Mouse (Mus musculus) CH12.LX (cell line): Measurements from ENCODE around the gene Medag. TPM values are rescaled to one million over a fixed set of nuclear protein-coding genes. Genes with fewer than 3 reads are reported as not detected.

ENCODE experiments used
- DNase-seq: peaks from one replicate; pipeline ENCODE4 v3.0.0-alpha.2; 2013; ENCODE audit errors: extremely low read depth
- H3K27ac ChIP-seq: 2 replicates; pipeline ENCODE4 v1.5.1; 2012; ENCODE audit warnings: low read depth, mild to moderate bottlenecking, control low read depth, moderate library complexity; ENCODE audit not compliant: insufficient read depth
- H3K27me3 ChIP-seq: replicated peaks from 2 replicates; pipeline ENCODE3; 2012; ENCODE audit warnings: inconsistent platforms
- H3K36me3 ChIP-seq, 2 experiments: replicated peaks in 1 of 2; 2 replicates each; pipeline versions ENCODE3 to v1.6.1; 2012; ENCODE audit warnings: inconsistent platforms in 1 of 2, low read length in 1 of 2, mild to moderate bottlenecking in 1 of 2, mixed read lengths in 1 of 2, moderate library complexity in 1 of 2; ENCODE audit not compliant: control insufficient read depth in 1 of 2, insufficient read depth in 1 of 2
- H3K4me1 ChIP-seq, 2 experiments: 2 replicates each; pipeline ENCODE4 v1.6.1; 2012; ENCODE audit warnings: inconsistent platforms in 1 of 2, moderate library complexity in 1 of 2; ENCODE audit not compliant: insufficient read depth in 2 of 2, control insufficient read depth in 1 of 2
- H3K4me2 ChIP-seq: 2 replicates; pipeline ENCODE4 v1.6.1; 2012; ENCODE audit warnings: low read depth, mild to moderate bottlenecking, control low read depth; ENCODE audit not compliant: poor library complexity, insufficient read depth, severe bottlenecking
- H3K4me3 ChIP-seq, 3 experiments: fragments of 150-350 bp in 1 of 3; sonication (generic) in 1 of 3; replicated peaks in 1 of 3; 2 replicates each; pipeline versions ENCODE3 to v1.5.1; 2011 to 2012; ENCODE audit warnings: low read depth in 2 of 3, low read length in 2 of 3, mild to moderate bottlenecking in 2 of 3, moderate library complexity in 2 of 3, control low read depth in 1 of 3, improper control_type of control experiment in 1 of 3, inconsistent platforms in 1 of 3, mixed read lengths in 1 of 3; ENCODE audit not compliant: poor library complexity in 1 of 3
- H3K79me2 ChIP-seq: replicated peaks from 2 replicates; pipeline ENCODE4 v1.6.1; 2012; ENCODE audit warnings: mild to moderate bottlenecking, moderate library complexity; ENCODE audit not compliant: control insufficient read depth, poor library complexity, insufficient read depth, severe bottlenecking; ENCODE audit errors: extremely low read depth
- H3K9ac ChIP-seq: 2 replicates; pipeline ENCODE4 v1.6.1; 2012; ENCODE audit warnings: low read depth, mild to moderate bottlenecking, control low read depth, moderate library complexity; ENCODE audit not compliant: insufficient read depth
- H3K9me3 ChIP-seq: replicated peaks from 2 replicates; pipeline ENCODE3; 2012; ENCODE audit warnings: low read length, inconsistent platforms, mixed read lengths
- BHLHE40 ChIP-seq: IDR thresholded peaks from 2 replicates; pipeline ENCODE4 v1.6.1; 2011; ENCODE audit warnings: mild to moderate bottlenecking, low read depth, low read length, improper control_type of control experiment
- CHD1 ChIP-seq: IDR thresholded peaks from 2 replicates; pipeline ENCODE4 v1.6.1; 2012; ENCODE audit warnings: low read depth, low read length, improper control_type of control experiment, inconsistent platforms
- CTCF ChIP-seq, 2 experiments: IDR thresholded peaks in 1 of 2; conservative IDR thresholded peaks in 1 of 2; 2 replicates each; pipeline ENCODE4 v1.5.1; 2011 to 2012; ENCODE audit warnings: low read depth in 2 of 2, low read length in 2 of 2, improper control_type of control experiment in 1 of 2, inconsistent platforms in 1 of 2, mild to moderate bottlenecking in 1 of 2, moderate library complexity in 1 of 2
- ELF1 ChIP-seq: IDR thresholded peaks from 2 replicates; pipeline ENCODE4 v1.6.1; 2014; ENCODE audit warnings: low read depth, mild to moderate bottlenecking, inconsistent platforms, low read length, improper control_type of control experiment
- ETS1 ChIP-seq: conservative IDR thresholded peaks from 2 replicates; pipeline ENCODE4 v1.6.1; 2012; ENCODE audit warnings: low read depth, mild to moderate bottlenecking, inconsistent platforms, low read length, improper control_type of control experiment, moderate library complexity
- GABPA ChIP-seq: IDR thresholded peaks from 2 replicates; pipeline ENCODE4 v1.6.1; 2012; ENCODE audit warnings: low read depth, low read length, improper control_type of control experiment, inconsistent platforms; ENCODE audit not compliant: insufficient replicate concordance
- IRF4 ChIP-seq: IDR thresholded peaks from 2 replicates; pipeline ENCODE4 v1.6.1; 2014; ENCODE audit warnings: low read depth, mild to moderate bottlenecking, inconsistent platforms, low read length, improper control_type of control experiment
- JUN ChIP-seq: IDR thresholded peaks from 2 replicates; pipeline ENCODE4 v1.6.1; 2011; ENCODE audit warnings: low read depth, mild to moderate bottlenecking, low read length, improper control_type of control experiment, moderate library complexity; ENCODE audit not compliant: insufficient read depth
- JUND ChIP-seq: conservative IDR thresholded peaks from 2 replicates; pipeline ENCODE4 v1.6.1; 2011; ENCODE audit warnings: low read depth, low read length, improper control_type of control experiment
- MAFK ChIP-seq: IDR thresholded peaks from 2 replicates; pipeline ENCODE4 v1.6.1; 2011; ENCODE audit warnings: low read length, improper control_type of control experiment; ENCODE audit not compliant: insufficient replicate concordance
- POLR2A ChIP-seq: IDR thresholded peaks from 2 replicates; pipeline ENCODE4 v1.6.1; 2011; ENCODE audit warnings: low read depth, mild to moderate bottlenecking, improper control_type of control experiment, low read length
- POLR2AphosphoS2 ChIP-seq: IDR thresholded peaks from 2 replicates; pipeline ENCODE4 v1.6.1; 2011; ENCODE audit warnings: low read depth, low read length, improper control_type of control experiment
- SMC3 ChIP-seq: IDR thresholded peaks from 2 replicates; pipeline ENCODE4 v1.6.1; 2011; ENCODE audit warnings: low read depth, low read length, improper control_type of control experiment
- TCF12 ChIP-seq: IDR thresholded peaks from 2 replicates; pipeline ENCODE4 v1.6.1; 2014; ENCODE audit warnings: low read depth, mild to moderate bottlenecking, inconsistent platforms, low read length, improper control_type of control experiment
- UBTF ChIP-seq: IDR thresholded peaks from 2 replicates; pipeline ENCODE4 v1.6.1; 2012; ENCODE audit warnings: low read depth, mild to moderate bottlenecking, inconsistent platforms, low read length, improper control_type of control experiment, moderate library complexity
- USF1 ChIP-seq: IDR thresholded peaks from 2 replicates; pipeline ENCODE4 v1.6.1; 2014; ENCODE audit warnings: low read depth, mild to moderate bottlenecking, inconsistent platforms, low read length, improper control_type of control experiment
- ZC3H11A ChIP-seq: IDR thresholded peaks from 2 replicates; pipeline ENCODE4 v1.6.1; 2012; ENCODE audit warnings: low read depth, mild to moderate bottlenecking, inconsistent platforms, low read length, improper control_type of control experiment
- ZKSCAN1 ChIP-seq: IDR thresholded peaks from 2 replicates; pipeline ENCODE4 v1.6.1; 2012; ENCODE audit warnings: low read depth, inconsistent platforms, low read length, improper control_type of control experiment, borderline replicate concordance
- ZMIZ1 ChIP-seq: IDR thresholded peaks from 2 replicates; pipeline ENCODE4 v1.6.1; 2012; ENCODE audit warnings: low read depth, mild to moderate bottlenecking, inconsistent platforms, low read length, improper control_type of control experiment
- ZNF384 ChIP-seq: IDR thresholded peaks from 2 replicates; pipeline ENCODE4 v1.6.1; 2012; ENCODE audit warnings: low read depth, low read length, improper control_type of control experiment, inconsistent platforms
- dilution Hi-C: fragments of 300-500 bp; cut with MboI; formaldehyde crosslinking; loops from 2 replicates; pipeline ENCODE4 v1.14.3; 2020; ENCODE audit warnings: low sequenced_read_pairs; ENCODE audit not compliant: extremely low pct_unique_long_range_greater_than_20kb, extremely low pct_ligation_motif_present
- in situ Hi-C: fragments of 300-500 bp; cut with MboI; formaldehyde crosslinking; loops from 3 replicates; pipeline ENCODE4 v1.14.3; 2019; ENCODE audit warnings: low sequenced_read_pairs, low pct_ligation_motif_present, low pct_unique_long_range_greater_than_20kb, mixed read lengths
- polyA plus RNA-seq: library from polyadenylated mRNA; unstranded; fragments of >175 nt; gene quantifications from 2 replicates; pipeline ENCODE4 v1.2.1, GENCODE M21; 2012; ENCODE audit warnings: low read depth; ENCODE audit not compliant: insufficient read length
- total RNA-seq, 2 experiments: library from RNA; depleted of rRNA; stranded (reverse); fragments of 300-350 nt in 1 of 2; fragments of >200 nt in 1 of 2; gene quantifications; 2 replicates each; pipeline ENCODE4 v1.2.3; 2012 to 2014

Medag gene
- total and polyA plus RNA-seq, 3 experiments, result not detected

GRCm38 (mm10) chr5:149426525-149426924, 15.0 kb downstream of the Medag start:
- TF ChIP-seq ZKSCAN1 (no peak), BHLHE40 (no peak), JUND (no peak), SMC3 (no peak), ELF1 (no peak), CHD1 (no peak), CTCF (conservative IDR thresholded peaks at IDR 0.05 in 1 of 2, IDR thresholded peaks at IDR 0.05 in 1 of 2; ENCODE audit: low read depth in 2 of 2, low read length in 2 of 2) (no peak), MAFK (no peak), ZC3H11A (no peak), ETS1 (no peak), GABPA (no peak), ZNF384 (no peak), USF1 (no peak), UBTF (no peak), POLR2A (no peak), IRF4 (no peak), TCF12 (no peak)
- no peaks in the 10 kb centered on the region for H3K36me3 ChIP-seq
- H3K4me2 ChIP-seq, result no peak overlapping the region
- no peaks in the 10 kb centered on the region for H3K79me2 ChIP-seq
- H3K27ac ChIP-seq, result no peak overlapping the region
- H3K4me1 ChIP-seq, result peaks cover 0 to 33% of the 10 kb centered on the region in 2 experiments; a peak in 3 of 4 replicates
- in situ Hi-C loops (no loop called here), dilution Hi-C loops (no loop called here)
- H3K4me3 ChIP-seq, result no peak overlapping the region
- no peak overlapping the region for H3K9ac ChIP-seq
- no peak for DNase-seq
- no peaks in the 10 kb centered on the region for H3K9me3 ChIP-seq
- peaks cover 5% of the 10 kb centered on the region for H3K27me3 ChIP-seq

GRCm38 (mm10) chr5:149427277-149428060, 15.9 kb downstream of the Medag start:
- in situ Hi-C loops (no loop called here), dilution Hi-C loops (no loop called here)
- Histone ChIP-seq H3K79me2 (no peaks in the 10 kb centered on the region), H3K4me1 (peaks cover 0 to 33% of the 10 kb centered on the region in 2 experiments; a peak in 3 of 4 replicates), H3K27ac (no peak overlapping the region), H3K4me2 (no peak overlapping the region), H3K4me3 (no peak overlapping the region), H3K36me3 (no peaks in the 10 kb centered on the region), H3K9me3 (no peaks in the 10 kb centered on the region), H3K27me3 (peaks cover 1% of the 10 kb centered on the region), H3K9ac (no peak overlapping the region)
- no peak for DNase-seq
- 0 out of 2 replicates have a peak, but pooled peaks have one; percentile 19 for TF ChIP-seq JUN
- TF ChIP-seq ZC3H11A, result no peak
- peak; percentile 54 for TF ChIP-seq JUND
- no peak for TF ChIP-seq POLR2AphosphoS2
- no peak for TF ChIP-seq ZMIZ1
- TF ChIP-seq TCF12, result peak; percentile 35; the same call in 1 of the 2 replicates
